ENCODE assay signal across 8 mouse cellular contexts in genomic region chr11:97781832-97782563, GRCm38 (mm10). TPM values are rescaled to one million over a fixed set of nuclear protein-coding genes. Genes with fewer than 3 reads are reported as not detected.
A peak's percentile ranks its signal among the peaks of the same experiment; 100 is the strongest.
DNase-seq lines count a peak whose midpoint lies in the region; ATAC-seq and TF ChIP-seq lines count a peak whose summit lies in the region.

Rpl23 (minus strand) TSS chr11:97782437.

- H3K4me2 ChIP-seq in heart, embryonic 12.5 days, result peak within 1 kb of the TSS; percentile 93
- peak within 1 kb of the TSS; percentile 65 for H3K4me2 ChIP-seq in kidney, postnatal 0 days (ENCODE audit: low read length)
- H3K4me2 ChIP-seq in liver, embryonic 11.5 days, result peak within 1 kb of the TSS; percentile 92
- H3K4me2 ChIP-seq in stomach, embryonic 14.5 days (replicated peaks; ENCODE audit: low read depth, low read length), result peak within 1 kb of the TSS; percentile 68

- peaks cover 26% of the 10 kb centered on the region for H3K4me1 ChIP-seq in heart, embryonic 12.5 days (replicated peaks)
- peaks cover 3% of the 10 kb centered on the region; the same call in 1 of the 2 replicates for H3K4me1 ChIP-seq in kidney, postnatal 0 days (replicated peaks; ENCODE audit: insufficient read depth, low read length)
- peaks cover 11% of the 10 kb centered on the region for H3K4me1 ChIP-seq in liver, embryonic 11.5 days (replicated peaks; ENCODE audit: control insufficient read depth, insufficient read depth, low read length)
- H3K4me1 ChIP-seq in stomach, embryonic 14.5 days (ENCODE audit: control insufficient read depth, insufficient read depth, low read length), result peaks cover 12% of the 10 kb centered on the region

- H3K4me3 ChIP-seq in heart, embryonic 12.5 days, result peak within 1 kb of the TSS; percentile 88
- peak within 1 kb of the TSS; percentile 88 for H3K4me3 ChIP-seq in kidney, postnatal 0 days (replicated peaks; ENCODE audit: low read depth, low read length)
- peak within 1 kb of the TSS; percentile 97 for H3K4me3 ChIP-seq in liver, embryonic 11.5 days (ENCODE audit: low read depth, low read length)
- H3K4me3 ChIP-seq in stomach, embryonic 14.5 days (ENCODE audit: low read depth, low read length), result peak within 1 kb of the TSS; percentile 66

- H3K27ac ChIP-seq in heart, embryonic 12.5 days (ENCODE audit: poor library complexity, severe bottlenecking), result peak within 1 kb of the TSS; percentile 92
- peak within 1 kb of the TSS; percentile 95 for H3K27ac ChIP-seq in kidney, postnatal 0 days
- peak within 1 kb of the TSS; percentile 95 for H3K27ac ChIP-seq in liver, embryonic 11.5 days (ENCODE audit: low read depth, low read length)
- H3K27ac ChIP-seq in stomach, embryonic 14.5 days (ENCODE audit: low read length), result peak within 1 kb of the TSS; percentile 77

- TF ChIP-seq CTCF in kidney, postnatal 0 days (IDR thresholded peaks at IDR 0.05; ENCODE audit: low read depth), result no peak

- peaks cover 39% of the 10 kb centered on the region for H3K36me3 ChIP-seq in heart, embryonic 12.5 days
- H3K36me3 ChIP-seq in kidney, postnatal 0 days (ENCODE audit: insufficient read depth, low read length), result peaks cover 31% of the 10 kb centered on the region
- H3K36me3 ChIP-seq in liver, embryonic 11.5 days (ENCODE audit: control insufficient read depth, insufficient read depth, low read length), result peaks cover 39% of the 10 kb centered on the region
- H3K36me3 ChIP-seq in stomach, embryonic 14.5 days (ENCODE audit: control insufficient read depth, insufficient read depth, low read length), result peaks cover 39% of the 10 kb centered on the region

- no peaks in the 10 kb centered on the region for H3K27me3 ChIP-seq in heart, embryonic 12.5 days (replicated peaks)
- H3K27me3 ChIP-seq in kidney, postnatal 0 days (ENCODE audit: insufficient read depth, low read length), result no peaks in the 10 kb centered on the region
- H3K27me3 ChIP-seq in liver, embryonic 11.5 days (replicated peaks; ENCODE audit: control insufficient read depth, insufficient read depth, low read length), result no peaks in the 10 kb centered on the region
- H3K27me3 ChIP-seq in stomach, embryonic 14.5 days (ENCODE audit: control insufficient read depth, insufficient read depth, low read length), result no peaks in the 10 kb centered on the region

- peak; percentile 97 for DNase-seq in CD4-positive helper T cell, adult 2 months (ENCODE audit: low read depth, low spot score)
- DNase-seq in brain, embryonic 18.5 days (ENCODE audit: low read depth, low spot score), result peak; percentile 97
- DNase-seq in kidney, postnatal 0 days (ENCODE audit: low spot score), result peak; percentile 99
- peak; percentile 99 for DNase-seq in liver, embryonic 11.5 days (ENCODE audit: low spot score)
- peak; percentile 97 for DNase-seq in naive thymus-derived CD4-positive, alpha-beta T cell, adult 2 months (ENCODE audit: low read depth)

- peak within 1 kb of the TSS; percentile 98 for H3K9ac ChIP-seq in heart, embryonic 12.5 days
- peak within 1 kb of the TSS; percentile 100 for H3K9ac ChIP-seq in kidney, postnatal 0 days (ENCODE audit: low read depth, low read length)
- H3K9ac ChIP-seq in liver, embryonic 11.5 days (ENCODE audit: low read depth, low read length), result peak within 1 kb of the TSS; percentile 100
- peak within 1 kb of the TSS; percentile 94 for H3K9ac ChIP-seq in stomach, embryonic 14.5 days (replicated peaks; ENCODE audit: low read depth, low read length)

- peak; percentile 97 for ATAC-seq in erythroid progenitor cell, adult 5-6 weeks (replicated peaks; ENCODE audit: low FRiP score, poor library complexity, severe bottlenecking)
- ATAC-seq in heart, embryonic 12.5 days (ENCODE audit: insufficient number of reproducible peaks, low FRiP score), result peak; percentile 97
- ATAC-seq in kidney, postnatal 0 days (replicated peaks; ENCODE audit: low FRiP score, low read depth), result peak; percentile 93
- ATAC-seq in liver, embryonic 11.5 days (replicated peaks; ENCODE audit: low FRiP score), result peak; percentile 89
- peak; percentile 97 for ATAC-seq in stomach, embryonic 14.5 days (ENCODE audit: insufficient number of reproducible peaks, insufficient read depth, low FRiP score, low read depth)

- under 1% methylated on average over 67 of the region's 67 CpGs for WGBS in heart, embryonic 12.5 days
- 0% methylated on average over 66 of the region's 67 CpGs for WGBS in kidney, postnatal 0 days
- WGBS in liver, embryonic 11.5 days, result under 1% methylated on average over 67 of the region's 67 CpGs
- WGBS in stomach, embryonic 14.5 days, result under 1% methylated on average over 67 of the region's 67 CpGs

- H3K9me3 ChIP-seq in heart, embryonic 12.5 days (replicated peaks), result no peaks in the 10 kb centered on the region
- H3K9me3 ChIP-seq in kidney, postnatal 0 days (replicated peaks; ENCODE audit: low read length), result no peaks in the 10 kb centered on the region
- H3K9me3 ChIP-seq in liver, embryonic 11.5 days (ENCODE audit: control insufficient read depth, low read length), result no peaks in the 10 kb centered on the region; the same call in 1 of the 2 replicates
- no peaks in the 10 kb centered on the region for H3K9me3 ChIP-seq in stomach, embryonic 14.5 days (ENCODE audit: control insufficient read depth, low read depth, low read length)

RNA-seq across cellular contexts. Expression of gene Rpl23, which starts in this region (rescaled TPM):
- total RNA-seq in erythroid progenitor cell, adult 5-6 weeks (2015; ENCODE audit: low replicate concordance), result 324 and 337 TPM in 2 replicates
- total RNA-seq in erythroid progenitor cell, adult 5-6 weeks (2017; ENCODE audit: low replicate concordance), result 331 and 402 TPM in 2 replicates
- polyA plus RNA-seq in heart, embryonic 12.5 days (2016; fragmentation: Nextera tagmentation; extraction: Ambion mirVana), result 404 and 410 TPM in 2 replicates
- 716 and 863 TPM in 2 replicates for polyA plus RNA-seq in kidney, postnatal 0 days (2015; fragmentation: Nextera tagmentation; extraction: Ambion mirVana)
- polyA plus RNA-seq in liver, embryonic 11.5 days (2014; fragmentation: Nextera tagmentation; extraction: Ambion mirVana), result 756 and 842 TPM in 2 replicates
- 774 and 780 TPM in 2 replicates for polyA plus RNA-seq in stomach, embryonic 14.5 days (2014; fragmentation: Nextera tagmentation; extraction: Ambion mirVana)

Comparison
In these comparisons a context has a peak if more than half of its experiments do, and no peak if none do; other contexts are left out.
1. Peak in every context shown above with its lines: DNase-seq, ATAC-seq, H3K4me3 ChIP-seq and H3K27ac ChIP-seq.